Mouse (Mus musculus) liver, postnatal 0 days (tissue): ENCODE measurements at regions not wholly inside any gene's neighbourhood (a gene's known extent, or its start where the extent isn't known, plus 50 kb on each side); places are given as distances from the start of the nearest gene placed in this dataset.

Source experiments
- ATAC-seq: fragments of 200-750 bp; cut with Nextera tagmentation; 2 replicates; pipeline ENCODE4 v1.8.0; 2017; ENCODE audit warnings: mild to moderate bottlenecking, moderate library complexity
- DNase-seq: peaks from one replicate; pipeline ENCODE4 v3.0.0-alpha.2; 2016
- H3K27ac ChIP-seq: fragments of 300-500 bp; sonication (generic); 2 replicates; pipeline ENCODE4 v1.5.1; 2014; ENCODE audit warnings: antibody characterized with exemption, moderate library complexity, mild to moderate bottlenecking, low read depth
- H3K27me3 ChIP-seq: fragments of 300-500 bp; sonication (generic); 2 replicates; pipeline ENCODE4 v1.6.1; 2014; ENCODE audit warnings: low read length, control low read depth, mixed read lengths; ENCODE audit not compliant: insufficient read depth
- H3K36me3 ChIP-seq: fragments of 300-500 bp; sonication (generic); replicated peaks from 2 replicates; pipeline ENCODE4 v1.6.1; 2014; ENCODE audit warnings: mild to moderate bottlenecking, control low read depth, low read length, moderate library complexity, mixed read lengths; ENCODE audit not compliant: insufficient read depth
- H3K4me1 ChIP-seq: fragments of 300-500 bp; sonication (generic); 2 replicates; pipeline ENCODE4 v1.6.1; 2014; ENCODE audit warnings: antibody characterized with exemption, mild to moderate bottlenecking, control low read depth; ENCODE audit not compliant: insufficient read depth
- H3K4me2 ChIP-seq: fragments of 300-500 bp; sonication (generic); 2 replicates; pipeline ENCODE4 v1.6.1; 2014; ENCODE audit warnings: low read depth, mild to moderate bottlenecking, low read length, moderate library complexity, mixed read lengths
- H3K4me3 ChIP-seq: fragments of 300-500 bp; sonication (generic); 2 replicates; pipeline ENCODE4 v1.5.1; 2014; ENCODE audit warnings: low read depth, low read length
- H3K9ac ChIP-seq: fragments of 300-500 bp; sonication (generic); replicated peaks from 2 replicates; pipeline ENCODE4 v1.6.1; 2014; ENCODE audit warnings: mild to moderate bottlenecking, moderate library complexity
- H3K9me3 ChIP-seq: fragments of 300-500 bp; sonication (generic); 2 replicates; pipeline ENCODE4 v1.6.1; 2016; ENCODE audit warnings: mild to moderate bottlenecking, control low read depth, low read length, mixed read lengths
- CTCF ChIP-seq: sonication (generic); IDR thresholded peaks from 2 replicates; pipeline ENCODE4 v1.5.1; 2016; ENCODE audit warnings: antibody characterized with exemption, low read depth
- EP300 ChIP-seq: IDR thresholded peaks from 2 replicates; pipeline ENCODE4 v1.6.1; 2016; ENCODE audit warnings: antibody characterized with exemption, low read depth, mild to moderate bottlenecking
- WGBS: fragments of 180-500 bp; shearing (Covaris S2); extraction: QIAGEN DNeasy Blood & Tissue Kit; methylation state at CpG from one replicate; pipeline ENCODE4 v1.1.7; 2014; ENCODE audit not compliant: insufficient replicate concordance; 5-methylcytosine and 5-hydroxymethylcytosine counted together

- Histone ChIP-seq H3K9ac (no peak overlapping the region), H3K4me3 (no peak overlapping the region), H3K4me1 (no peaks in the 10 kb centered on the region), H3K27me3 (no peaks in the 10 kb centered on the region), H3K36me3 (no peaks in the 10 kb centered on the region), H3K27ac (no peak overlapping the region), H3K9me3 (no peaks in the 10 kb centered on the region), H3K4me2 (no peak overlapping the region)
- 57% methylated on average over 6 of the region's 6 CpGs for WGBS
- no peak for TF ChIP-seq EP300
- DNase-seq: no peak
- no peak for ATAC-seq
These were observed 287.1 kb downstream of the Sv2b start for GRCm38 (mm10) chr7:75021966-75022365.

DNA sequence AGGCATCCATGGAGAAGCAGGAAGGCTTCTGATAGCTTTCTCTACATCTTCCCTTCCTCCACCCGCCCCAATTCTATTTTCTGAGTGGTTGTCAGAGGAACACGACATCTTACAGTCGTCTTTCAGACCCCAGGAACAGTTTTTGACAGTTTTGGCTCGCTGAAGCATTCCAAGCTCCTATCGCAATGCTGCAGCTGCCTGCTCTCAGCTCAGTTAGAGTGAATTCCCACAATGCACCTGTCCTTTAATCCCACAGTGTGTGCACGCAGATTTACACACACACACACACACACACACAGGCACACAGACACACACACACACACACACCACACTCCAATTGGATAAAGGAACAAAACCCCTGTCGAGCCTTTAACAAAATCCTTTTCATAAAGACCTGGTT lies 290.4 kb downstream of the Sv2b start:
- no peak overlapping the region for H3K4me2 ChIP-seq
- H3K4me1 ChIP-seq: no peaks in the 10 kb centered on the region
- ATAC-seq (no peak), DNase-seq (no peak)
- no peaks in the 10 kb centered on the region for H3K36me3 ChIP-seq
- no peak overlapping the region for H3K4me3 ChIP-seq
- 61% methylated on average over 7 of the region's 7 CpGs for WGBS
- H3K27ac ChIP-seq: no peak overlapping the region
- H3K27me3 ChIP-seq: no peaks in the 10 kb centered on the region
- TF ChIP-seq CTCF (no peak), EP300 (no peak)
- no peaks in the 10 kb centered on the region for H3K9me3 ChIP-seq
- H3K9ac ChIP-seq: no peak overlapping the region

DNA sequence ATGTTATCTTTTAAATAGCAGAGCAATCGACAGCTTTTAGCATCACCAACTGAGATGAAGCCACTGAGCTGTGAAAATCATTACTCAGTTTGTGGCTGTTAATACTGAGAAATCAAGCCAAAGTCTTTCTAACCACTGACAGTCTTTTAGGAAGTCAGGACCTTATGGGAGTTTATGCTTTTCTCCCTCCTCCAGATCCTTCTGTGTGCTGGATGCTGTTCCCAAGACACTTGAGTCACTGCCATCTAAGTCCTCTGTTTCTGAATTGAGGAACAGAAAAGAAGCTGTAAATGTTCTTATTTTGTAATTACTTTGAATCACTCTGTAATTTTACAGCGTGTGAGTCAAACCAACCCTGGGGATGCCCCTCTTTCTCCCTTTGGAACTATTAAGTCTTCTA lies 300.6 kb downstream of the Sv2b start:
- DNase-seq (no peak), ATAC-seq (no peak)
- H3K9me3 ChIP-seq: no peaks in the 10 kb centered on the region
- no peak overlapping the region for H3K9ac ChIP-seq
- WGBS: 70% methylated on average over 2 of the region's 2 CpGs
- H3K4me2 ChIP-seq: no peak overlapping the region
- H3K4me1 ChIP-seq: no peaks in the 10 kb centered on the region
- no peaks in the 10 kb centered on the region for H3K36me3 ChIP-seq
- TF ChIP-seq EP300 (no peak), CTCF (no peak)
- no peaks in the 10 kb centered on the region for H3K27me3 ChIP-seq
- no peak overlapping the region for H3K4me3 ChIP-seq
- H3K27ac ChIP-seq: no peak overlapping the region

GRCm38 (mm10) chr7:74990198-74990597 lies 318.9 kb downstream of the Sv2b start:
- WGBS: 50% methylated on average over 2 of the region's 2 CpGs
- no peaks in the 10 kb centered on the region for H3K9me3 ChIP-seq
- ATAC-seq: no peak
- no peaks in the 10 kb centered on the region for H3K4me1 ChIP-seq
- no peak overlapping the region for H3K4me3 ChIP-seq
- H3K9ac ChIP-seq: no peak overlapping the region
- no peak for DNase-seq
- H3K27me3 ChIP-seq: no peaks in the 10 kb centered on the region
- TF ChIP-seq CTCF (no peak), EP300 (no peak)
- no peaks in the 10 kb centered on the region for H3K36me3 ChIP-seq
- no peak overlapping the region for H3K27ac ChIP-seq
- no peak overlapping the region for H3K4me2 ChIP-seq

DNA sequence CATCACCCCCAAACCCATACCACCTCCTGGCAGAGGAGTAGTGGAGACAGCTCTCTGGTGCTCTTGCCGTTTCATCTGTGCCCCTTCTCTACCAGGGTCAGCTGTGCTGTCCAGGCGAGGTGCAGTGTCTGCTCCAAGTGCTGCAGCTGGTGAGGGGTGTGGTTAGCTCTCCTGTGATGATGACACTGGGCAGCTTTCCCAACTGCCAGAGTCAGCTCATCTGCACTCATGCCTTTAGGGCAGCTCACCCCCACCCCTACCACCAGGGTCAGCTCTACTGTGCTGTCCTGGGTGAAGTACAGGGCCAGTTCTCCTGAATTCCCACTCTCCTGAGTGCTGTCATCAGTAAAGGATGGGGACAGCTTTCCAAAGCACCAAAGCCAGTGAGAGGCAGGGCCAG lies 329.6 kb downstream of the Sv2b start:
- DNase-seq: no peak
- Histone ChIP-seq H3K4me3 (no peak overlapping the region), H3K27ac (no peak overlapping the region), H3K27me3 (no peaks in the 10 kb centered on the region), H3K9me3 (no peaks in the 10 kb centered on the region), H3K9ac (no peak overlapping the region), H3K4me1 (no peaks in the 10 kb centered on the region), H3K36me3 (no peaks in the 10 kb centered on the region), H3K4me2 (no peak overlapping the region)
- 33% methylated on average over 2 of the region's 2 CpGs for WGBS
- no peak for ATAC-seq
- TF ChIP-seq CTCF (no peak), EP300 (no peak)

DNA sequence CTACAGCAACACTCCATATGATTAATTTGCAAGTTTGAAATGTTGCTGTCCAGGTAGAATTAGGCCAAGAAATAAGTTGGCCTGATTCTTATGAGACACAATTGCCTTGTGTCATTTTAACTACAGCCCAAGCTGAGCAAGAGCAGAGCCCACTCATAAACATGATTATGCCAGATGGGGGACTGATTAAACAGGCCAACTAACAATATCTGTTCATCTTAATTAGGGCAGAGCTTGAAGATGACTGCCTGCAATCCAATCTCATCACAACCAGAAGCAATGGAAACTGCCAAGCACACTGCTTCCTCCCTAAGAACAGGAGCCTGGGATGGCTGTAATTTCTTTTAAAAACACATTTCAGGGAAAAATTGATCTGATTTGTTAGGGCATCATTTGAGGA lies 333.1 kb downstream of the Sv2b start:
- H3K36me3 ChIP-seq: no peaks in the 10 kb centered on the region
- no peak overlapping the region for H3K4me3 ChIP-seq
- TF ChIP-seq EP300 (no peak), CTCF (no peak)
- H3K9ac ChIP-seq: no peak overlapping the region
- no peaks in the 10 kb centered on the region for H3K4me1 ChIP-seq
- no peaks in the 10 kb centered on the region for H3K9me3 ChIP-seq
- H3K4me2 ChIP-seq: no peak overlapping the region
- no peak overlapping the region for H3K27ac ChIP-seq
- no peak for DNase-seq
- no peak for ATAC-seq
- H3K27me3 ChIP-seq: no peaks in the 10 kb centered on the region

GRCm38 (mm10) chr7:74974448-74974847 lies 334.6 kb downstream of the Sv2b start:
- H3K27ac ChIP-seq: no peak overlapping the region
- H3K36me3 ChIP-seq: no peaks in the 10 kb centered on the region
- ATAC-seq (no peak), DNase-seq (no peak)
- 32% methylated on average over 3 of the region's 3 CpGs for WGBS
- no peaks in the 10 kb centered on the region for H3K27me3 ChIP-seq
- H3K9ac ChIP-seq: no peak overlapping the region
- H3K4me3 ChIP-seq: no peak overlapping the region
- TF ChIP-seq EP300 (no peak), CTCF (no peak)
- H3K4me1 ChIP-seq: no peaks in the 10 kb centered on the region
- H3K9me3 ChIP-seq: no peaks in the 10 kb centered on the region
- no peak overlapping the region for H3K4me2 ChIP-seq
